Mouse (Mus musculus) heart, adult 9 months (tissue): Measurements from ENCODE around the gene Nfkbiz.

ENCODE experiments used
- DNase-seq, 2 experiments: peaks; one replicate each; pipeline ENCODE4 v3.0.0; 2022; ENCODE audit warnings: low spot score in 2 of 2

Gene Nfkbiz

DNA sequence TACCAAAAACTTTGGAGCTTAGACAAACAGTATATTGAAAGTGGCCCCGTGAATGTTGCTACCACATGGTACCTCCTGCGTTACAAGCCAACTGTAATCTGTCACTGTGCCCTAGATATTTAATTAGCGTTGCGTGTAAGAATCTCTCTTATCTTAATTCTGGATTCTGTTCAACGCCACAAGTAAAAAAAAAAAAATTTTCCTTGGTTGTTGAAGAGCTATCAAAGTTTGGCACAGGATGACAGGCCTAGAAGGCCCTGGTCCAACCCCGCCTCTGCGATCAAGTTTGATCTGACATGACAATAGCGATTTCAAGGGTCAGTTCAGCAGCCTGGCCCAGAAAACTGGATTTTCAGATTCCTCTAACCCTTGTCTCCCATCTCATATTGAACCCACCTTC is 6.1 kb downstream of the Nfkbiz start:
- no peak for DNase-seq

- DNase-seq = no peak
Observed at GRCm38 (mm10) chr16:55832040-55832439, 6.7 kb downstream of the Nfkbiz start.

GRCm38 (mm10) chr16:55831451-55831850 is 7.2 kb downstream of the Nfkbiz start:
- no peak for DNase-seq

DNA sequence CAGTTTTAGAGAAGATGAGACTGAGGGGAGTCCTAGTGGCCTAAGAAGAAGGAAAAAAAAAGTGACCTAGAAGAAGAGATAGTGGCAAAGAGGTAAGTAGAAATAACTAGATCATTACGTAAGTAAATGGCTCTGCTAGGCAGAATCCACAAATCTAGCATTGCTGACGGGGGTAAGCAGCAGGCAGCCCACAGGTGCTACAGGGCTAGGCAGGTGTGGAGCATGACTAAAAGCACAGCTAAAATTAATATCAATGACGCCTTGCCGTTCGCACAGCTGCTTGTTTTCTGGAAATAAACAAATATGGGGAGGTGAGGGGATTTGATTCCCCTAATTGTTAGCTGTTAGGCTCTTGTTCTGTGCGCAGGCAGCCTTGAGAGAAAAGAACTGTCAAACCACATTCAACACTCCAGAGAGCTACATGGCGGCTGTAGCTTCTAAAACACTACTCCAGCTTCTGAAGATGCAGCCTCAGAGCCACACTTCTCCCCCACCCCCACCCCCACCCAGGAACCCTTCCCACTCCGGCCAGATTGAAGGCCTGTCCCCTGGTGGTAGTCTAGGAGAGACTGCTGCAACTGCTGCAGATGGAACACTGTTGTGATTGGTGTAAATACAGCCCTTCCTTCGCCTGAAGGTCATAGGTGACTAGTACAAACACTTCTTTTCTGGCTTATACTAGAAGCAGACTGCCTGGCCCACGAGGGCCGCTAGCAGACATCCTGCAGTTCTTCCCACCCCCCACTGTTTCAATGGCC is 15.1 kb downstream of the Nfkbiz start:
- DNase-seq = no peak

DNA sequence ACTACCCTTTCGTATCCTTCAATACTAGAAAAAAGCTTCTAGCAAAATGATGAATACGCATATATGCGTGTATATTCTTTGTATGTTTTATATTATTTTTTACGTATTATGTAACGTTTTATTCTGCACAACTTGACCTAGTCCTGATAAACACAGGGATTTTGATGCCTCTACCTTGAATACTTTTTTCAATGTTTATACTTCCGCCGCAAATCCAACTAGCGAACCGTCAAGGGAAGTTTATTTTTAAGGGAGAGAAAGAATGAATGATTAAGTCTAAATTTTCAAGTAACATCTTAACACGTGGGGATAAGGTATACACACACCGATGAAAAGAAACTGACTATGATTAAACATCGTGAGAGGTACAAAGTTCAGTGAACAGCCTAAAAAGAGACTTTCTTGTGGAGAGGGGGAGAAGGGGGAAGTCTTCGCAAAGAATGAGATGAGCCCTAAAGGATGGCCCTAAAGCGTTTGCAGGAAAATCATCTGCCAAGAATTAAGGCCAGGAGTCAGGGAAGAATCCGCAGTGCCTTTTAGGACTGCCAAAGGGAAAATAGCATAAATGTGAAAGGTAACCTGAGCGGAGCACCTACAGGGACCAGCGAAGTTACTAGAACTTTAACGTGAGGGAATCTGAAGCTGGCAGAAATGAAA is 15.8 kb downstream of the Nfkbiz start:
- no peak for DNase-seq

- peak; percentile 96 for DNase-seq
Observed at GRCm38 (mm10) chr16:55821997-55822740, 16.5 kb downstream of the Nfkbiz start.

- DNase-seq = peak; percentile 38 to 52
Observed at GRCm38 (mm10) chr16:55821571-55821981, 17.1 kb downstream of the Nfkbiz start.

- peak; percentile 27 to 28 for DNase-seq
Observed at GRCm38 (mm10) chr16:55820916-55821570, 17.7 kb downstream of the Nfkbiz start.

- DNase-seq = peak; percentile 30 to 31
Observed at GRCm38 (mm10) chr16:55820161-55820915, 18.4 kb downstream of the Nfkbiz start.

- DNase-seq = peak; percentile 47 to 48
Observed at GRCm38 (mm10) chr16:55819186-55819861, 19.4 kb downstream of the Nfkbiz start.

DNA sequence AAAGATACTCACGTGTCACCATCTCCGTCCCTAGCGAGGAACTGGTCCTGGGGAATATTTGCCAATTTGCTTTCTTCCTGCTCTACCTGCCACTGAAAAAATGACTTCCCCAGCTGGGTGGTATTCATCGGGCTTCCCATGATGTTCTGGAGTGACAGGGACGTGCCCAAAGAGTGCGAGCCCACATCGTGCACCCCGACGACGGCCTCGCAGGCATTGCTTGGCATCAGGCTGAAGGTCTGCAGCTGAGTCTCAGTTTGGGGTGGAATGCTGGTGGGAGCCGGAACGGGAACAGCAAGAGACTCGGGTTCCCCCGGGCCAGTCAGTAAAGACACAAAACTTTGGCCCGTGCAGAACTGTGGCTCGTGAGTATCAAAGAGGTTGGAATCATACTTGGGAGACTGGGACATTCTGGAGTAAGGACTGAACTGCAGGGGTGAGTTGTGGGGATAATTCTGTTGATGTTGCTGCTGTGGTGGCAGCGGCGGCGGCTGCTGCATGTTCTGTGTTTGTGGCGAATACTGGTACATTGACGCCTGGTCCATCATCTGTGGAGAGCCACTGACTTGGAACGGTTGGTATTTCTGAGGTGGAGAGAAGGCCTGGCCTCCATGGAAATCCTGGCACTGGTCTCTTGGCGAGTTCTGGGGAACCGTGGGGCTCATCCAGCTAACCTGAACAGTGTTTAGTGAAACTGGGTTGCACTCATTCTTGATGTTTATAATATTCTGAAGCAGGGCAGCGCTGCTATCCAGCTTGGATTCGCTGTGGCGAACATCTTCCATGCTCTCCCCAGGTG is 20.8 kb downstream of the Nfkbiz start:
- no peak for DNase-seq

DNA sequence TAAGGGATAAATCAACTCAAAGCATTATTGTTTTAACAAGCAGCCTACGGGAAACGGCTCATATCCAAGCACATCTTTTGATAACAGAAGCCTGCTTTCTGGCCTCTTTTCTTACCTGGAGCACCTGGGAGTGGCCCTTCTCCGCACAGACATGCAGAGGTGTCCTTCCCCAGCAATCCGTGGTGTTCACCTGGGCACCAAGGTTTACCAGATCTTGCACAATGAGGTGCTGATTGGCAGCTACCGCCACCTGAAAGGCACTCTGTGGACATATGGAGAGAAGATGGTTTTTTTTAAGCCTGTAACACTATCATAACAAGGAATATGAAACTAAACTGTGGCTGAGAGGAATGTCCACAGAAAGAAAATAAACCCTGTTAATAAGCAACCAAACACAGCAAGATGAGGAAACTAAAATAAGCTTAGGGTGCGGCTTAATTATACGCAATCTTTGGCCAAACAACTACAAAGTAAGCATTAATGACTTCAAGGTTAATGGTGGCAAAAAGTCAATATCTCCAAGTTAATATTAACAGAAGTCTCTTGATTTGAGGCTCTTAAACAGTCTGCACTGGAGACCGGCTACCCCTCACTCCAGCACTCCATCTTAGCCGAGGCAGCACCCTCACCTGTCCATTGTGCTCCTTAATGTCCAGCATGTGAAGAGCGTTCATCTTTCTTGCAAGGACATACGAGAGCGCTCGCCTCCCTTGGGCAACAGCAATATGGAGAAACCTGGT is 22.3 kb downstream of the Nfkbiz start:
- DNase-seq = no peak

- no peak for DNase-seq
Observed at GRCm38 (mm10) chr16:55815466-55815865, 23.2 kb downstream of the Nfkbiz start.

GRCm38 (mm10) chr16:55814686-55815085 is 24.0 kb downstream of the Nfkbiz start:
- no peak for DNase-seq

GRCm38 (mm10) chr16:55813916-55814315 is 24.8 kb downstream of the Nfkbiz start:
- no peak for DNase-seq

GRCm38 (mm10) chr16:55811792-55812191 is 26.9 kb downstream of the Nfkbiz start:
- DNase-seq = no peak

GRCm38 (mm10) chr16:55809779-55810514 is 28.8 kb downstream of the Nfkbiz start:
- DNase-seq = no peak

DNA sequence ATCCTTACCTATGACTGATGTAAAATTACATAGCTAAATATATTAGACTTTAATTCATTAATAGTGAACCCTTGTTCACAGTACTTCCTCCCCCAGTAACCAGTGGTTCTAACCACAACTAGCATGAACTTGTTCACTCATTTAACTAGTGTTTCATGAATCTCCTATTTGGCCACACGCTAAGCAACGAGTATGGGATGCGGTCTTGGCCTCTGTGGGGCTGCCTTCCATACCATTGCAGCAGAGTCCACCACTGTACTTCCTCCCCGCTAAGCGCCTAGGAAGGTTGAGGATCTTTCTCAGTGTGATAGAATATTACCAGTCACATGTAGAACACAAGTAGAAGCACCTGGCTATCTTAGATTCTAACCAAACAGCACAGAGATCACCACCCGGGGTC is 29.4 kb downstream of the Nfkbiz start:
- DNase-seq = no peak
